ENCODE assay signal across 9 mouse cellular contexts in genomic region chr3:88133187-88133771, GRCm38 (mm10). TPM values are rescaled to one million over a fixed set of nuclear protein-coding genes. Genes with fewer than 3 reads are reported as not detected.
A peak's percentile ranks its signal among the peaks of the same experiment; 100 is the strongest.
DNase-seq lines count a peak whose midpoint lies in the region; ATAC-seq lines count a peak whose summit lies in the region.
"Had no signal": no experiment of that assay in that cellular context is flagged by ENCODE, and none has a peak within 500 bp of the region (broad histone marks: within the 10 kb centered on the region; RNA-seq: fewer than 3 reads in every experiment).

No protein-coding gene starts in this region.

- H3K36me3 ChIP-seq in limb, embryonic 13.5 days = no peaks in the 10 kb centered on the region
- no peaks in the 10 kb centered on the region for H3K36me3 ChIP-seq in limb, embryonic 10.5 days
- H3K36me3 ChIP-seq in heart, embryonic 10.5 days = no peaks in the 10 kb centered on the region
- H3K36me3 ChIP-seq in stomach, embryonic 15.5 days = no peaks in the 10 kb centered on the region
- H3K36me3 ChIP-seq in midbrain, embryonic 11.5 days (ENCODE audit: control insufficient read depth, insufficient read depth, low read length) = no peaks in the 10 kb centered on the region

- no peak for ATAC-seq in limb, embryonic 13.5 days (ENCODE audit: low FRiP score, low read depth)
- no peak for ATAC-seq in stomach, embryonic 15.5 days (ENCODE audit: insufficient read depth, low FRiP score, low read depth)
- ATAC-seq in midbrain, embryonic 11.5 days (ENCODE audit: low FRiP score) = no peak
- ATAC-seq in inflammation-experienced regulatory T-cells, adult 6 months = no peak

- H3K27ac ChIP-seq in limb, embryonic 13.5 days = no peak overlapping the region
- no peak overlapping the region for H3K27ac ChIP-seq in limb, embryonic 10.5 days
- peak overlapping the region; percentile 84 for H3K27ac ChIP-seq in heart, embryonic 10.5 days
- H3K27ac ChIP-seq in stomach, embryonic 15.5 days = peak overlapping the region; percentile 44
- no peak overlapping the region for H3K27ac ChIP-seq in midbrain, embryonic 11.5 days (ENCODE audit: low read depth, low read length)

- H3K4me3 ChIP-seq in limb, embryonic 13.5 days = no peak overlapping the region
- no peak overlapping the region for H3K4me3 ChIP-seq in limb, embryonic 10.5 days
- peak overlapping the region; percentile 19 for H3K4me3 ChIP-seq in heart, embryonic 10.5 days
- H3K4me3 ChIP-seq in stomach, embryonic 15.5 days (replicated peaks) = no peak overlapping the region
- no peak overlapping the region for H3K4me3 ChIP-seq in midbrain, embryonic 11.5 days (ENCODE audit: low read depth, low read length)

- H3K9me3 ChIP-seq in limb, embryonic 13.5 days = no peaks in the 10 kb centered on the region
- no peaks in the 10 kb centered on the region for H3K9me3 ChIP-seq in limb, embryonic 10.5 days (replicated peaks)
- H3K9me3 ChIP-seq in heart, embryonic 10.5 days = no peaks in the 10 kb centered on the region
- H3K9me3 ChIP-seq in stomach, embryonic 15.5 days = no peaks in the 10 kb centered on the region
- no peaks in the 10 kb centered on the region for H3K9me3 ChIP-seq in midbrain, embryonic 11.5 days (ENCODE audit: control insufficient read depth, low read length)

- no peak overlapping the region for H3K4me2 ChIP-seq in limb, embryonic 13.5 days (replicated peaks)
- H3K4me2 ChIP-seq in stomach, embryonic 15.5 days = no peak overlapping the region
- no peak overlapping the region for H3K4me2 ChIP-seq in midbrain, embryonic 11.5 days

- DNase-seq in limb, embryonic 10.5 days (ENCODE audit: low spot score) = no peak
- DNase-seq in cerebellum, adult 8-10 months = peak; percentile 83
- DNase-seq in heart, embryonic 10.5 days (ENCODE audit: low spot score) = no peak
- no peak for DNase-seq in adrenal gland, postnatal 36 days
- DNase-seq in midbrain, embryonic 11.5 days (ENCODE audit: low spot score, missing footprints) = no peak

- H3K27me3 ChIP-seq in limb, embryonic 13.5 days = no peaks in the 10 kb centered on the region
- H3K27me3 ChIP-seq in limb, embryonic 10.5 days (ENCODE audit: low read depth, poor library complexity, severe bottlenecking) = no peaks in the 10 kb centered on the region
- H3K27me3 ChIP-seq in heart, embryonic 10.5 days (ENCODE audit: insufficient read depth, poor library complexity, severe bottlenecking) = no peaks in the 10 kb centered on the region
- no peaks in the 10 kb centered on the region for H3K27me3 ChIP-seq in stomach, embryonic 15.5 days (replicated peaks)
- H3K27me3 ChIP-seq in midbrain, embryonic 11.5 days (ENCODE audit: control insufficient read depth, insufficient read depth, low read length) = no peaks in the 10 kb centered on the region

- WGBS in limb, embryonic 13.5 days = 66% methylated on average over 4 of the region's 4 CpGs
- 73% methylated on average over 4 of the region's 4 CpGs for WGBS in limb, embryonic 10.5 days
- WGBS in heart, embryonic 10.5 days = 30% methylated on average over 4 of the region's 4 CpGs
- WGBS in stomach, embryonic 15.5 days = 44% methylated on average over 4 of the region's 4 CpGs
- 71% methylated on average over 4 of the region's 4 CpGs for WGBS in midbrain, embryonic 11.5 days

- H3K9ac ChIP-seq in limb, embryonic 13.5 days = 0 out of 2 replicates have a peak overlapping the region, but pooled peaks have one; percentile 4
- no peak overlapping the region for H3K9ac ChIP-seq in stomach, embryonic 15.5 days
- no peak overlapping the region for H3K9ac ChIP-seq in midbrain, embryonic 11.5 days (ENCODE audit: low read length)

- peaks cover 9% of the 10 kb centered on the region; the same call in 1 of the 2 replicates for H3K4me1 ChIP-seq in limb, embryonic 13.5 days
- H3K4me1 ChIP-seq in limb, embryonic 10.5 days = peaks cover 13% of the 10 kb centered on the region
- peaks cover 33% of the 10 kb centered on the region for H3K4me1 ChIP-seq in heart, embryonic 10.5 days
- H3K4me1 ChIP-seq in stomach, embryonic 15.5 days = peaks cover 11% of the 10 kb centered on the region; the same call in 1 of the 2 replicates
- H3K4me1 ChIP-seq in midbrain, embryonic 11.5 days (ENCODE audit: control insufficient read depth, insufficient read depth, low read length) = peaks cover 4% of the 10 kb centered on the region; the same call in 1 of the 2 replicates

RNA-seq across cellular contexts. Expression of gene Mef2d, which starts 8.9 kb away (rescaled TPM):
- 16.4 and 19.7 TPM in 2 replicates for polyA plus RNA-seq in limb, embryonic 13.5 days (2015; fragmentation: Nextera tagmentation; extraction: Ambion mirVana)
- 12.3 and 14.0 TPM in 2 replicates for polyA plus RNA-seq in limb, embryonic 10.5 days (2016; fragmentation: Nextera tagmentation; extraction: Ambion mirVana)
- polyA plus RNA-seq in heart, embryonic 10.5 days (2016; fragmentation: Nextera tagmentation; extraction: Ambion mirVana) = 35.8 and 47.3 TPM in 2 replicates
- polyA plus RNA-seq in stomach, embryonic 15.5 days (2015; fragmentation: Nextera tagmentation; extraction: Ambion mirVana) = 17.7 and 19.9 TPM in 2 replicates
- total RNA-seq in adrenal gland, postnatal 36 days (2021) = 10 to 100 TPM; 85.1 to 99.4 TPM
- polyA plus RNA-seq in midbrain, embryonic 11.5 days (2014; fragmentation: Nextera tagmentation; extraction: Ambion mirVana) = 9.0 and 10.9 TPM in 2 replicates
- polyA plus RNA-seq in inflammation-experienced regulatory T-cells, adult 6 months (2017; shearing (Covaris generic)) = 10 to 100 TPM; 16.6 to 32.0 (median 27.7) TPM

RNA-seq across cellular contexts. Expression of gene Iqgap3, which starts 51.5 kb away (rescaled TPM):
- 19.5 and 20.6 TPM in 2 replicates for polyA plus RNA-seq in limb, embryonic 13.5 days (2015; fragmentation: Nextera tagmentation; extraction: Ambion mirVana)
- 23.1 and 26.7 TPM in 2 replicates for polyA plus RNA-seq in limb, embryonic 10.5 days (2016; fragmentation: Nextera tagmentation; extraction: Ambion mirVana)
- 22.0 and 27.4 TPM in 2 replicates for polyA plus RNA-seq in heart, embryonic 10.5 days (2016; fragmentation: Nextera tagmentation; extraction: Ambion mirVana)
- polyA plus RNA-seq in stomach, embryonic 15.5 days (2015; fragmentation: Nextera tagmentation; extraction: Ambion mirVana) = 16.0 and 18.7 TPM in 2 replicates
- 1 to 10 TPM; 2.1 to 2.2 TPM for total RNA-seq in adrenal gland, postnatal 36 days (2021)
- polyA plus RNA-seq in midbrain, embryonic 11.5 days (2014; fragmentation: Nextera tagmentation; extraction: Ambion mirVana) = 15.0 and 16.5 TPM in 2 replicates
- 1 to 10 TPM in 1 of 3 experiments, under 1 TPM in 2; 0.59 to 3.5 (median 0.82) TPM for polyA plus RNA-seq in inflammation-experienced regulatory T-cells, adult 6 months (2017; shearing (Covaris generic))

RNA-seq across cellular contexts. Expression of gene Ttc24, which starts 55.2 kb away (rescaled TPM):
- polyA plus RNA-seq in limb, embryonic 13.5 days (2015; fragmentation: Nextera tagmentation; extraction: Ambion mirVana) = not detected in 2 replicates
- polyA plus RNA-seq in limb, embryonic 10.5 days (2016; fragmentation: Nextera tagmentation; extraction: Ambion mirVana) = not detected in 2 replicates
- 0.14 TPM in 1 of 2 replicates, not detected in the other for polyA plus RNA-seq in heart, embryonic 10.5 days (2016; fragmentation: Nextera tagmentation; extraction: Ambion mirVana)
- not detected in 2 replicates for polyA plus RNA-seq in stomach, embryonic 15.5 days (2015; fragmentation: Nextera tagmentation; extraction: Ambion mirVana)
- not detected for total RNA-seq in adrenal gland, postnatal 36 days (2021)
- polyA plus RNA-seq in midbrain, embryonic 11.5 days (2014; fragmentation: Nextera tagmentation; extraction: Ambion mirVana) = not detected in 2 replicates
- polyA plus RNA-seq in inflammation-experienced regulatory T-cells, adult 6 months (2017; shearing (Covaris generic)) = not detected
- total RNA-seq: hematopoietic stem cell, adult 5-6 weeks had no signal

Comparison
In these comparisons a context has a peak if more than half of its experiments do, and no peak if none do; other contexts are left out.
1. H3K27ac ChIP-seq: peak in heart, embryonic 10.5 days (single experiment) and stomach, embryonic 15.5 days (single experiment); none in limb, embryonic 13.5 days (single experiment), limb, embryonic 10.5 days (single experiment) and midbrain, embryonic 11.5 days (single experiment).